Mouse (Mus musculus): ENCODE data around the gene 1190002N15Rik.

The 1190002N15Rik gene

DNA sequence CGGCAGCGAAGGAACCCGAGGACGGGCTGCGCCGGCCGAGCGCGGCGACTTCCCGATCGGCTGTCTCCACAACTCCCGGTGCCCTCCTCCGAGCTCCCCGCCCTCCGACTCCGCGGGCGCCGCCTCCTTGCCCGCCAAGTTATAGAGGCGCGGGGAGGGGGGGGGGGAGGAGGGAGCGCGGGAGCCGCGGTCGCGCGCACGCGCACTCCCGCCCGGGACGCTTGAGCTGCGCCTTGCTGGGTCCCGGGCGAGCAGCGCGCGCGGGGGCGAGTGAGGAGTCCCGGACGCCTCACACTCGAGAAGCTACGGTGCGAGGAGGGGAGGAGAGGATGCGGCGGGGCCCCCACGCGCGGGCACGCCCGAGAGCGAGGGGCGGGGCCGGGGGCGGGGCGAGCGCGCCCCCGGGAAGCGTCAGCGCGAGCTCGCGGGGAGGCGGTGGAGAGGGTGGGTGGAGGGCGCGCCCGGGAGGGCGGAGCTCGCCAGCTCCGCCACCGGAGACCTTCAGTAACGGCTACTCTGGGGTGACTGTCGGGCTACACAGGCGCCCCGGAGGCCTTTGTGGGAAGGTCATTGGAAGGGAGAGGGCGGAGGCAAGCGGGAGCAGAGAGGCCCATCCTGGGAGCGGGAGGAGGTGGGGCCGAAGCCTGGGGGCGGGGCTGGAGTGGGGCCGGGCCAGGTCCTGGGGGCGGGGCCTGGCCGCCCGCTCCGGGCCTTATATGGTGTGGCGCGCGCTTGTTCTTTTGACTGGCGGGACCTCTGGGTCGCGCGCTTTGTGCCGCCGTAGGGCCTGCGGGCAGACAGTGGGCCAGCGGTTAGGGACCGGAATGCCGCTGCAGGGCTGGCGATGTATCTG is at the start of gene 1190002N15Rik:
Gene 1190002N15Rik, minus strand, starts transcription at position 112 of the 853 bp plus-strand sequence.
- in situ Hi-C loops (cut with MboI; ENCODE audit: low pct_unique_long_range_greater_than_20kb in 1 of 2, low sequenced_read_pairs in 2 of 2, unreplicated experiment in 1 of 2): no loop called here

DNA sequence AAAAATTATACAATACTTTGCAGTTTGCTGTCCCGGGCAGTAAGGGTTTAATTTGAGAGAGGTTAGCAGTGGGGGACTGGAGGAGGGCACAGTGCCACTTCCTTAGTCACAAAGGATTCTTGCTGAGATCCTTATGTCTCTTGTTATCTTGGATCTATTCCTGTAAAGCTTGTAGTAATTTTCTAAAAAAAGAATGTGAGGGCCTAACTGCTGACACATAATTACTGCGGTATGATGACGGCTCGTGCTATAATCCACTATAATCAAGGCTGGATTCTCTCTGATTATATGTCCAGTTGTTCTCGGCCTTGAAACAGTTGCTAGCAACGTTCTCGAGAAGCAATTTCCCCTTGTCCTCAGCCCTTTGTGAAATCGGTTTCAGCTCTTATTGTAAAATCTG is 44.4 kb upstream of the 1190002N15Rik start:
- in situ Hi-C loops (cut with MboI; ENCODE audit: low pct_unique_long_range_greater_than_20kb in 1 of 2, low sequenced_read_pairs in 2 of 2, unreplicated experiment in 1 of 2): no loop called here

DNA sequence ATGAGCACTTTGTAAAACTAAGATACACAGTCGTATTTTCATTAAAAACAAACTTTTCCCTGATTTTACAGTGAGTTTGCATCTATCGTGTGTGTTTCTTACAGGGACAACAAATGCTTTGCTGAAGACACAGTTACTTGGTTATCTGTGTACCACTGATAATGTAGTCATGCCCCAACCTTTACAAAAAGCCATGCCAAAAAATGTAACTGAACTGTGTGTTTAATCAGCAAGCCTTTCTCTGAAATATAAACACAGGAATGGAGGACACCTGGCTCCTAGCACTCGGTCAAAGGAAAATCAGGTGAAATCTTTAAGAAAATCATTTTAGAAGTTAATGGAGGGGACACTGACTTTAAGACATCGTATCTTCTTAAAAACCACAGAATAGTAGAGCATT is 43.8 kb upstream of the 1190002N15Rik start:
- in situ Hi-C loops (cut with MboI; ENCODE audit: low pct_unique_long_range_greater_than_20kb in 1 of 2, low sequenced_read_pairs in 2 of 2, unreplicated experiment in 1 of 2): no loop called here

DNA sequence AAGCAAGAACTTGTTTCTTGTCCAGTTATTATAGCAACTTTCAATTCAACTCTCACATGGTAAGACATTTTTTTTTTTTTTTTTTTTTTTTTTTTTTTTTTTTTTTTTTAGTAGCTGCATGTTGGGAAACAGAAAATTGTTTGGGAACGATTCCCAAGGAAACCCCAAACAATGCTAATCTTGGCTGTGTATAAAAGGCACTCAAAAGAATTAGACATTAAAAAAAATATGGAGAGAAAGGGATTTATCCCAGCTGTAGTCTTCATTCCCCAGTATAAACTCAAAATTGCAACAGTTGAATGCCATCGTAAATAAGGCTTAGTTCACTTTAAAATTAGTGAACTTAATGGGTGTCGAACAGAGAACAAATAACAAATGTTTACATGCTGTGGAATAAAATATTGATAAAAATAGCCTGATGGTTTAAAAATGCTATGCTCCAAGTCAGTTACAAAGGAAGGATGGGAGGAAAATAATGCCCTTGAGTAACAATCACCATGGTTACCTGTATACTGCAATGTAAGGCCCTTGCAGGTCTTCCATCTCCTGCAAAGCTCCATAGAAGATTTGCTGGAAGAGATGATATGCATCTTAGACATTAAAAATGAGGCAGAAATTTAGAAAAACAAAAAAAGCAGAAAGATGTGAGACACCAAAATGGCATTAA is 42.3 kb upstream of the 1190002N15Rik start:
- in situ Hi-C loops (cut with MboI; ENCODE audit: low pct_unique_long_range_greater_than_20kb in 1 of 2, low sequenced_read_pairs in 2 of 2, unreplicated experiment in 1 of 2): no loop called here

DNA sequence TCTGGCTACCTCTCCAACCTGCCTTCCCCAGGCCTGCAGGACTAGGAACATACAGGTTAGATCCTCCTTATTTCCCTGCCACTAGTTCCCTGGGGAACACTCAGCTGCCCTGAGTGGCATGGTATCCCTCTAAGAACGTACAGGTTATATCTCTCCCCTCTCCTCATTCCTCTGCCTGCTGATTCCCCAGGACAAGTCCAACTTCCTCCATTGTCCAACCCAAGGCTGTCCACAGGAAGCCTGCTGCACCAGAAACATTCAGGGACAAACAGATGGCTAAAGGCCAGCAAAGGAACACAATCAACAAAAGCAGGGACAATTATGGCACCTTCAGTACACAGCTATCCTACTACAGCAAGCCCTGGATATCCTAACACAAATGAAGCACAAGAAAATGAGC is 33.9 kb upstream of the 1190002N15Rik start:
- in situ Hi-C loops (cut with MboI; ENCODE audit: low pct_unique_long_range_greater_than_20kb in 1 of 2, low sequenced_read_pairs in 2 of 2, unreplicated experiment in 1 of 2): no loop called here

DNA sequence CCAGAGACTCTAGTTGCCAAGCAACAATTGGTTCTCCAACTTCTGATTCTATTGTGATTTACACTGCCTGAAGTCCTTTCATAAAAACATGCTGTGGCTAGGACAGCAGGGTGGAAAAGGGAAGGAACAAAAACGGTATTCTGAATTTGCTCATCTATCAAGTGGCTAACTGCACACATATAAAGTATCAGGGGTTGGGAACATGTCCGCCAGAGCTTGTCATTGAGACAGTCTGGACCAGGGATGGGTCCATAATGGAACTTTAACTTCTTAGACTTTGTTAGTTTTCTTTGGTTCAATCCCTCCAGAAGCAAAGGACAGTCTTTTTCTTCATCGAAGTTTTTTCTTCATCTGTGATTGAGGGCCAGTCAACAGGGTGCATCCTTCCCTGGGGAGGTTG is 30.5 kb upstream of the 1190002N15Rik start:
- in situ Hi-C loops (cut with MboI; ENCODE audit: low pct_unique_long_range_greater_than_20kb in 1 of 2, low sequenced_read_pairs in 2 of 2, unreplicated experiment in 1 of 2): no loop called here

DNA sequence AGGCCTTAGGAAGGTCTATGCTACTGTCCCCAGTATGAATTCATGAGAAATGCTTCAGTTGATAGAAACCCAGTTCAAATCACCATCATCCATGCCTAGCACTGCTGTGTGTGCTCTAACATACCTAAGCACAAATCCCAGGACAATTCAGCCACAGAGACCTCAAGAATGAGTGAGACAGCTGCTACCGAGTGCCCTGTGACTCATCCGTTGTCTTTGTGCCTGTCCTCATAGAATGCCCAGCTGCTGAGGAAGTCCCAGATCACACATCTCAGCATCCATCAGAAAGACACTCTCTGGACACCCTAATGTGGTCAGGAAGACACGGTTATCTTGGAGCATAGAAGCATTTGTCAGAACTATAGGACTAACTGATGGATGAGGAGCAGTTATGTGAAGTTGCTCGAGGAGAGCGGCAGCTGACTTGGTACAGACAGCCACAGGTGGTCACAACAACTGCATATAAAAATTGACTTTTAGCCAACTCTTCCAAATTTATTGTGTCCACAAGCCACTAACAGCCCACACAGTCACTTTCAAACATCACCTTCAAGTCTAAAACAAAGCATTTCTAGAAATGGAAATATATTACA is 29.9 kb upstream of the 1190002N15Rik start:
- in situ Hi-C loops (cut with MboI; ENCODE audit: low pct_unique_long_range_greater_than_20kb in 1 of 2, low sequenced_read_pairs in 2 of 2, unreplicated experiment in 1 of 2): no loop called here

DNA sequence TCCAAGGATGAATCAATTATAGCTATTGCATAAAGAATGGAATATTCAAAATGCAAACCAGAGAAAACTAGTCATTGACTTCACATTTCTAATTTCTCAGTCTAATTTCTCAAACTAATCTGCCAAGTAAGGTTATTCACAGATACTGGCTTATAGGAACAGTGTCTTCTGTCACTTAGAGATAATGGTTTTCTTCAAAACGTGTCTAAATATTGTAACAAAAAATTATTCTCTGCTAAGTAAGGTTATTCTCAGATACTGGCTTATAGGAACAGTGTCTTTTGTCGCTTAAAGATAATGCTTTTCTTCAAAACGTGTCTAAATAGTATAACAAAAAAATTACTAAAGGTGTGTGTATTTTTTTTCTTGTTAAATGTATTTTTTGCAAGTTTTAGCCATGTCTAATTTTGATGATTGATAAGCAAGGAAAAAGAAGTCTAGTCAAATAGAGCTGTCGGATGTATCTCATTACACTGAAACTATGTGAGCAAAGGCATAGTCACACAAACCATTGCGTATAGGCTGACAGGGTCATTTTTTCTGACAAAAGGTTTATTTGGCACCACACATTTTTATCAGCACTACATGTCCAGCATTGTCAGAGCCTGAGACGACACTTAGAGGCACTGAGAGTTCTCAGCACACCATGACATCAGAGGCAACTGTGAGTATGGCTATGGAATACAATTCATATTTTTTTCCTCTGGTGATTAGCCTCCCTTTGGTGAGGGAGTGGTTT is 19.1 kb upstream of the 1190002N15Rik start:
- in situ Hi-C loops (cut with MboI; ENCODE audit: low pct_unique_long_range_greater_than_20kb in 1 of 2, low sequenced_read_pairs in 2 of 2, unreplicated experiment in 1 of 2): no loop called here

DNA sequence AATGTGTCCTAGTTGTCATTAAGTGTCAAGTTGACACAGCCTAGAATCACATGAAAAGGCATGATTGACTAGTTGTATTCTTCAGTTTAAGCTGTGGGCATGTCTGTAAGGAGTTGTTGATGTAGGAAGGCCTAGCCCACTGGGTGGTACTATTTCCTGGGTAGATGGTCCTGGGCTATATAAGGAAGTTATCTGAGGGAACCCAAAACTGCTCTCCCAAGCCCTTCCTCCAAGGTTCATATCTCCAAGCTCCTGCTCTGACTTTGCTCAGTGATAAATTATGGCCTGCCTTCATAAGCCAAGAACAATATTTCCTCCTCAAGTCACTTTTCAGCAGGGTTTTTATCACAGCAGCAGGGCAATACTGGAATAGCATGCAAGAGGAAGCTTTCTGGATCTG is 18.4 kb upstream of the 1190002N15Rik start:
- in situ Hi-C loops (cut with MboI; ENCODE audit: low pct_unique_long_range_greater_than_20kb in 1 of 2, low sequenced_read_pairs in 2 of 2, unreplicated experiment in 1 of 2): no loop called here

DNA sequence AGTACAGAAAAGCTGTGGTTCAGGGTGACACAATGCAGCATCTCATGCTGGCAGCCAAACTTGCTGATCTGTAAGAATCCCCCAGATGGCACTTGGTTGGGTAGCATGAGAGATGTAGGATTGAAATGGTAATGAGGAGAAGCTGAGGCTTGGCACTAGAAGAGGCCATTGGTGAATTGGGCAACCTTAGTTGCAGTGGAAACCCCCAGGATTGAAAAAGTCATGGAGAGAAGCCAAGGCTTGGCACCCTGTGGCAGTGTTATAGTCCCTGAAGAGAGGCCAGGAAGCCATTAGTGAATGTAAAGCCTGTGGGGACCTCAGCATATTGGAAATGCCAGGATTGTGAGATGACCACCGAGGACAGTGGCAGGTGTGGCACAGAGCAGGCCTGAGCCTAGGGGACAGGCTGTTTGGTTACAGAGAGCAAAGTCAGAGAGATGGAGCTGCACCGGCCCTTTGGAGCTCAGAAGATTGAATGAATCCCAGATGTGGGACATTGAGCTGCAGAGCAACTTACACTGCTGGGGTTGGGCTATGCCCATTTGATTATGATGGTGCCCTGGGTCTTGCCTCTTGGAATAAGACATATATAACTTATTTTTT is 12.7 kb upstream of the 1190002N15Rik start:
- in situ Hi-C loops (cut with MboI; ENCODE audit: low pct_unique_long_range_greater_than_20kb in 1 of 2, low sequenced_read_pairs in 2 of 2, unreplicated experiment in 1 of 2): no loop called here

DNA sequence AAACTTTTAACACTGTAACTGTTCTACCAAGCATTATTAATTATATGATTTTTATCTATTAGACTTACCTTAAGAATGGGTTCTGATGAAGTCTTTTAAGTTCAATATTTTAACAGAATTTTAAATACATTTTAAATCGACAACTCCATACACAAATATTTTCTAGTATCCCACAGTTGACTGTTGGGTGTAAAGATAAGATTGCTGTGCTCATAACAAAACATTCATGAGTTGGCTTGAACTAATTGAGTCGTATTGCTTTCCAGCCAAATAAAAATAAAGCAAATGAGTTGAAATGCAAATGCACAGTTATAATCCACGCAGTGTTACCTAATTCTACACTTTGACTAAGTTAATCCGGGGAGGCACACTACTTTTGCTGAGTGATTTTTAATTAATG is 6.0 kb upstream of the 1190002N15Rik start:
- in situ Hi-C loops (cut with MboI; ENCODE audit: low pct_unique_long_range_greater_than_20kb in 1 of 2, low sequenced_read_pairs in 2 of 2, unreplicated experiment in 1 of 2): no loop called here

DNA sequence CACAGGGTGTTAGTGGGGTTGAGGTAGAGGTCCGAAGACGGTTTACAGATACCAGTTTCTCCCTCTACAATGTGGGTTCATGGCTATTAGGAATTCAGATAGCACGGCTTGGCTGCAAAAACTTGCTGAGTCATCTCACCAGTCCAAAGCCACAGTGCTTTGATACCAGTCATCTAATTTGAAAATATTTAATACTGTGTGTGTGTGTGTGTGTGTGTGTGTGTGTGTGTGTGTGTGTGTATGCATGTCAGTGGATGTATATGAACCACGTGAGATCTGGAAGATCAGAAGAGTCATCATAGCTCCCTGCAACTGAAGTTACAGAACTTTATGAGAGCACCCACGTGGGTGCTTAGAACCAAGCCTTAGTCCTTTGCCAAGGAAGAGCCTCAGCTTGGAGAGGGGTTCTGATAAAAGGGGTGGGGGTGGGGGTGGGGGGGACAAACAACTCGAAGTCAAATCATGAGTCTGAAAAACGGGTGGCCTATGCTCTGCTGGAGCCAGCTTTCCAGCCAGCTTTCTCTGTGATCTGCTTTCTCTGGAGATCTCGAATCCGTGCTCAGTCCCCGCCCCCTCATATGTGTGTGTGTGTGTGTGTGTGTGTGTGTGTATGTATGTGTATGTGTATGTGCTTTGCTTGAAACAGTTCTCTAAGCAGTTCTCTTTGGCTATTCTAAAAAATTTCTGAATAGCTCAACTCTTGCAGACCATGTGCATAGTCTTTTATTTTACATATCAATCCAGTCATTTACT is 2.6 kb upstream of the 1190002N15Rik start:
- in situ Hi-C loops (cut with MboI; ENCODE audit: low pct_unique_long_range_greater_than_20kb in 1 of 2, low sequenced_read_pairs in 2 of 2, unreplicated experiment in 1 of 2): no loop called here

DNA sequence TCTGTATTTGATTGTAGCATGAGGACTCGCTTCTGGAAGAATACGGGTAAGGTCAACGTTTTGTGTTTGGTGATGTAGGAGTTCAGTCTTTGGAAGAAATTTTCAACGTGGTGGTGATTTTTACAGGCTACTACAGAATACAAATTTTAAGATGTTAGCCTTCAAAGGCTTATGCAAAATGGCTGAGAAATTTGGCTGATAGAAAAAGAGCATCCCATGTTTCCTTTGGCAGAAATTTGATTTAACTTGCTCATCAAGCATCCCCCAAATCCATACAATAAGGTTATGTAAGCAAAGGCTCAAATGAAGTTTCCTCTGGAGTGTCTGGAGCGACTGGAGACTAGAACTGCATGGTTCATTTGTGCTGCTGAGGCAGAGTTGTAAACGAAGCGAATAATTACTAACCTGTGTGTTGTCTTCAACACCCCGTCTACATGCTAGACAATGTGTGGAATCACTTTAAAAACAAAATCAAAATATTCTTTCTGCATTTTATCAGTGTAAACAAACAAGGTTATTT is 1.5 kb upstream of the 1190002N15Rik start:
- in situ Hi-C loops (cut with MboI; ENCODE audit: low pct_unique_long_range_greater_than_20kb in 1 of 2, low sequenced_read_pairs in 2 of 2, unreplicated experiment in 1 of 2): no loop called here

DNA sequence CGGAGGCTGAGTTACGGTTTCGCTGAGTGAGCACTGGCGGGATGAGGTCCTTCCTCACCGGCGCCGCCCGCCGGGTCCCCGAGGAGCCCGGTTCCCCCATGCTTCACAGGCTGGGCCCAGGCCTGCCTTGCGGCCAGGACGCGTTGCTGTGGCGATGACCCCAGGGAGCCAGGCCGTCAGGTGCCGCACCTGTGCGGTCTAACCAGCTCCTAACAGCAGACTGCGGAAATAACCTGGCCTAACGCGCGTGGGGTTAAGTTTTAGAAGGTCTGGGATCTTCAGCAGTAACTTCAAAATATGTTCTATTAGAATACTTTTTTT is 902 bp upstream of the 1190002N15Rik start:
- in situ Hi-C loops (cut with MboI; ENCODE audit: low pct_unique_long_range_greater_than_20kb in 1 of 2, low sequenced_read_pairs in 2 of 2, unreplicated experiment in 1 of 2): no loop called here

DNA sequence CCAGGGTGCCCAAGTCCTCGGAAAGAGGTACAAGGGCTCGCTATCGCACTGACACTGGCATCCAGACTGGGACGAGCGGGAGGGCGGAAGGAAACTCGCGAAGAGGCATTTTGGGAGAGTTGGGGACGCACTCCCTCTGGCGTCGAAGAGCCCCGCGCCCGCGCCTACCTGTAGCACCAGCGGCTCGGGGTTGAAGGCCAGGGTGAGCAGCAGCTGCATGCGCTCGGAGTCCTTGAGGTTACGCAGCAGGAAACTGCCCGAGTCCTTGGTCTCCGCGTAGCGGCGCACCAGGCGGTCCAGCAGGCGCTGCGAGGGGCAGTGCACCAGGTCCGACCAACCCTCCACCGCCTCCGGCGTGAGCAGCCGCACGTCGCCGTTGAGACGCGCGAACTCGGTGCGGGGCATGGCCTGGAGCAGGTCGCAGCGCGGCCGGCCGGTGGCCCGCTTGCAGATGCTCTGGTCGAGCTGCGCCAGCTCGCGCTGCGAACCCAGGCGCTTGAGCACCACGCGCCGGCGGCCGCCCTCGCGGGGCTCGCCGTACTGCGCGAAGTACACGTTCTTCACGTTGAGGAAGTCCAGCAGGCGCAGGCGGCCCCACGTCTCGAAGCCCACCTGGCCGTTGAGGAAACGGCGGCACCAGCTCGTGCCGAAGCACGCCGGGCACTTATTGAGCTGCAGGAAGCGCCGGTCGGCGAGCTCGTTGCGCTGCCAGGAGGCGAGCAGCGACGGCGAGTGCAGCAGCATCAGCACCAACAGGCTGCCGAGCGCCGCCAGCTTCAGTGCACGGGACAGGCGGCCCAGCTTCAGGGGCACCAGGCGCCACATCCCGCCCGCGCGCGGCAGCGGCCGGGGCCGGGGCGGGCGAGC is 597 bp downstream of the 1190002N15Rik start:
- in situ Hi-C loops (cut with MboI; ENCODE audit: low pct_unique_long_range_greater_than_20kb in 1 of 2, low sequenced_read_pairs in 2 of 2, unreplicated experiment in 1 of 2): no loop called here

DNA sequence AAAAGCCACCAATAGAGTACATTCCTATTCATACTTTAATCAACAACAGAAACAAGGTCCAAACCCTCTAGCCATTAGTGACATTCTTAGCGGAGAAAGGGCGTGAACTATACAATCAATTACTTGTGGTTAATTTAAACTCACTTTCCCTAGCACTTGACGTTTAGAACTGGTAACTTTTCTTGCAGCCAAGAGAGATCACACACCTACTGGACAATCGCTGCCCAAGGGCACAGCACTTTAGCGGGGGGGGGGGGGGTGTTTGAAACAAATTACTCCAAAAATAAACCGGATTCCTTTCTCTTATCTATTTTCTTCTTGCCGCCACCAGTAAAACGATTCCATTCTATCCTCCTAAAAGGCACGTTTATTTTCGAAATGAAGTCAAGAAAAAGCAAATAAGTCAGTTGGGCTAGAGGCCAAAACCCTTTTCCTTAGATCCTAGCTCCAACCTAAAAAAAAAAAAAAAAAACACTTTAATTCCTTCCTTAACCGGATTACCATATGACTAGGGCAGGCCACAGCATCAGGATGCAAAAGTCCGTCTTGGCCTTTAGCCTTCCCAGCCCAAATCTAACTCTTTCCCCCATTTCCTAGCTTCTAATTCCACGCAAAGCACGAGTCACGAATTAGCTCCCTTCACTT is 1.5 kb downstream of the 1190002N15Rik start:
- in situ Hi-C loops (cut with MboI; ENCODE audit: low pct_unique_long_range_greater_than_20kb in 1 of 2, low sequenced_read_pairs in 2 of 2, unreplicated experiment in 1 of 2): no loop called here

DNA sequence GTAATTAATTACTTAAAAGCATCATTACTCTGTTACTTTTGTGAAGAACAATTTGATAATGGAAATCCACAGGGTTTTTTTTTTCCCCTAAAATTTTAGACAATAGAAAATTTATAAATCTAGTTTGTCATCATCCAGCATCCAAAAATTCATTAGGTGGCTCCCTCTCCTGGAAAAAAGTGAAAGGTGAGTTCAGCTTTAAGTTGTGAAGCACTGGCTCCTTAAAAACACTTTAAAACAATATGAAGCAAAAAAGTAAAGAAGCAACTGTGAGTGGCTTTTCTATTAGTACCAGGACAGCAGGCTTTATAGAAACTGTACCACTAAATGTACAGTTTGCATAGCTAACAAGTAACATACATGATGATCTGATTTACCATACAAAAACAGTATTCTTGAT is 3.1 kb downstream of the 1190002N15Rik start:
- in situ Hi-C loops (cut with MboI; ENCODE audit: low pct_unique_long_range_greater_than_20kb in 1 of 2, low sequenced_read_pairs in 2 of 2, unreplicated experiment in 1 of 2): no loop called here
